Comparison of ENCODE assay signal across 9 mouse cellular contexts in genomic region chr6:145450628-145451403, GRCm38 (mm10).
A peak's percentile ranks its signal among the peaks of the same experiment; 100 is the strongest.
DNase-seq lines count a peak whose midpoint lies in the region; ATAC-seq and TF ChIP-seq lines count a peak whose summit lies in the region.
"Had no signal": no experiment of that assay in that cellular context is flagged by ENCODE, and none has a peak within 500 bp of the region (broad histone marks: within the 10 kb centered on the region; RNA-seq: fewer than 3 reads in every experiment).

No protein-coding gene starts in this region.

- H3K27me3 ChIP-seq in kidney, embryonic 14.5 days (ENCODE audit: control insufficient read depth, insufficient read depth, low read length) = no peaks in the 10 kb centered on the region
- no peaks in the 10 kb centered on the region for H3K27me3 ChIP-seq in heart, embryonic 14.5 days (ENCODE audit: control insufficient read depth, insufficient read depth, low read length)
- no peaks in the 10 kb centered on the region for H3K27me3 ChIP-seq in lung, embryonic 14.5 days (ENCODE audit: insufficient read depth, low read length)
- no peaks in the 10 kb centered on the region for H3K27me3 ChIP-seq in forebrain, embryonic 16.5 days (replicated peaks; ENCODE audit: control insufficient read depth, insufficient read depth, low read length)

- no peaks in the 10 kb centered on the region for H3K36me3 ChIP-seq in kidney, embryonic 14.5 days (ENCODE audit: control insufficient read depth, insufficient read depth, low read length)
- H3K36me3 ChIP-seq in heart, embryonic 14.5 days (ENCODE audit: control insufficient read depth, insufficient read depth, low read length) = no peaks in the 10 kb centered on the region
- no peaks in the 10 kb centered on the region for H3K36me3 ChIP-seq in lung, embryonic 14.5 days (ENCODE audit: insufficient read depth)
- no peaks in the 10 kb centered on the region for H3K36me3 ChIP-seq in forebrain, embryonic 16.5 days (ENCODE audit: control insufficient read depth, insufficient read depth)

- H3K4me1 ChIP-seq in kidney, embryonic 14.5 days (ENCODE audit: control insufficient read depth, insufficient read depth, low read length) = peaks cover 8% of the 10 kb centered on the region; the same call in 1 of the 2 replicates
- H3K4me1 ChIP-seq in heart, embryonic 14.5 days (ENCODE audit: control insufficient read depth in 2 of 2, insufficient read depth in 2 of 2, low read length in 2 of 2) = peaks cover 13 to 25% of the 10 kb centered on the region in 2 experiments; a peak in 3 of 4 replicates
- H3K4me1 ChIP-seq in lung, embryonic 14.5 days (ENCODE audit: insufficient read depth) = peaks cover 3% of the 10 kb centered on the region; the same call in 1 of the 2 replicates
- peaks cover 5% of the 10 kb centered on the region for H3K4me1 ChIP-seq in forebrain, embryonic 16.5 days (replicated peaks; ENCODE audit: control insufficient read depth, insufficient read depth, low read length)

- H3K27ac ChIP-seq in kidney, embryonic 14.5 days (ENCODE audit: low read depth, low read length) = no peak overlapping the region; the same call in 1 of the 2 replicates
- H3K27ac ChIP-seq in heart, embryonic 14.5 days (replicated peaks in 1 of 2; ENCODE audit: control insufficient read depth in 1 of 2, insufficient read depth in 1 of 2, low read depth in 2 of 2, low read length in 2 of 2) = peak overlapping the region; percentile 57 to 65
- no peak overlapping the region for H3K27ac ChIP-seq in lung, embryonic 14.5 days (ENCODE audit: low read depth)
- H3K27ac ChIP-seq in forebrain, embryonic 16.5 days (ENCODE audit: low read length) = no peak overlapping the region

- no peak overlapping the region; the same call in 1 of the 2 replicates for H3K4me2 ChIP-seq in kidney, embryonic 14.5 days (replicated peaks; ENCODE audit: low read depth, low read length)
- peak overlapping the region; percentile 38 for H3K4me2 ChIP-seq in heart, embryonic 14.5 days (ENCODE audit: low read length)
- H3K4me2 ChIP-seq in lung, embryonic 14.5 days = no peak overlapping the region
- H3K4me2 ChIP-seq in forebrain, embryonic 16.5 days (ENCODE audit: low read length) = no peak overlapping the region

- WGBS in kidney, embryonic 14.5 days = 59% methylated on average over 15 of the region's 15 CpGs
- 45% methylated on average over 15 of the region's 15 CpGs for WGBS in heart, embryonic 14.5 days
- WGBS in lung, embryonic 14.5 days = 44% methylated on average over 15 of the region's 15 CpGs
- 76% methylated on average over 15 of the region's 15 CpGs for WGBS in forebrain, embryonic 16.5 days

- H3K4me3 ChIP-seq in kidney, embryonic 14.5 days (ENCODE audit: low read length) = no peak overlapping the region
- H3K4me3 ChIP-seq in heart, embryonic 14.5 days (ENCODE audit: control insufficient read depth in 1 of 2, insufficient read depth in 1 of 2, low read depth in 1 of 2, low read length in 2 of 2) = peak overlapping the region; percentile 8 to 17; a peak in 3 of 4 replicates
- H3K4me3 ChIP-seq in lung, embryonic 14.5 days (ENCODE audit: low read depth, low read length) = no peak overlapping the region
- no peak overlapping the region for H3K4me3 ChIP-seq in forebrain, embryonic 16.5 days (replicated peaks; ENCODE audit: low read length)

- H3K9me3 ChIP-seq in kidney, embryonic 14.5 days (ENCODE audit: control insufficient read depth, low read length) = no peaks in the 10 kb centered on the region
- H3K9me3 ChIP-seq in heart, embryonic 14.5 days (ENCODE audit: control insufficient read depth, low read length) = peaks cover 2% of the 10 kb centered on the region; the same call in 1 of the 2 replicates
- no peaks in the 10 kb centered on the region for H3K9me3 ChIP-seq in lung, embryonic 14.5 days (ENCODE audit: low read depth, low read length)
- no peaks in the 10 kb centered on the region for H3K9me3 ChIP-seq in forebrain, embryonic 16.5 days (ENCODE audit: control insufficient read depth, low read length)

- no peak for DNase-seq in kidney, postnatal 25 days
- peak; percentile 86 for DNase-seq in brain, adult 2 months (ENCODE audit: low read depth, low spot score)
- peak; percentile 61 for DNase-seq in lung, embryonic 14.5 days
- DNase-seq in thymus, postnatal 4 days = no peak
- DNase-seq in ovary, postnatal 10 days (ENCODE audit: low spot score) = no peak
- DNase-seq: adrenal gland, postnatal 25 days had no signal

- ATAC-seq in kidney, embryonic 14.5 days (ENCODE audit: low FRiP score, low TSS enrichment) = peak; percentile 52
- peak; percentile 29; the same call in 1 of the 2 replicates for ATAC-seq in heart, embryonic 14.5 days (ENCODE audit: insufficient number of reproducible peaks, insufficient read depth, low FRiP score, low read depth)
- ATAC-seq in lung, embryonic 14.5 days (ENCODE audit: insufficient read depth) = 0 out of 2 replicates have a peak, but pooled peaks have one; percentile 13
- no peak for ATAC-seq in forebrain, embryonic 16.5 days

- no peak overlapping the region for H3K9ac ChIP-seq in kidney, embryonic 14.5 days (ENCODE audit: low read depth, low read length)
- peak overlapping the region; percentile 51 for H3K9ac ChIP-seq in heart, embryonic 14.5 days (ENCODE audit: low read length)
- no peak overlapping the region for H3K9ac ChIP-seq in lung, embryonic 14.5 days
- H3K9ac ChIP-seq in forebrain, embryonic 16.5 days (replicated peaks; ENCODE audit: low read depth, low read length) = no peak overlapping the region

- TF ChIP-seq CTCF in lung, embryonic 14.5 days (IDR thresholded peaks at IDR 0.05; ENCODE audit: low read depth) = no peak

Comparison
In these comparisons a context has a peak if more than half of its experiments do, and no peak if none do; other contexts are left out.
1. H3K27ac ChIP-seq: peak in heart, embryonic 14.5 days (2 of 2); none in kidney, embryonic 14.5 days (single experiment), lung, embryonic 14.5 days (single experiment) and forebrain, embryonic 16.5 days (single experiment).
2. H3K4me3 ChIP-seq: peak in heart, embryonic 14.5 days (2 of 2); none in kidney, embryonic 14.5 days (single experiment), lung, embryonic 14.5 days (single experiment) and forebrain, embryonic 16.5 days (single experiment).
3. DNase-seq: peak in brain, adult 2 months (single experiment) and lung, embryonic 14.5 days (single experiment); none in kidney, postnatal 25 days (0 of 2), thymus, postnatal 4 days (single experiment) and ovary, postnatal 10 days (single experiment).